Mouse (Mus musculus): ENCODE data around the gene Ddit4. TPM values are rescaled to one million over a fixed set of nuclear protein-coding genes. Genes with fewer than 3 reads are reported as not detected.

Ddit4 gene
- total RNA-seq, 2 experiments from 2014 or later: 188 to 191 TPM

DNA sequence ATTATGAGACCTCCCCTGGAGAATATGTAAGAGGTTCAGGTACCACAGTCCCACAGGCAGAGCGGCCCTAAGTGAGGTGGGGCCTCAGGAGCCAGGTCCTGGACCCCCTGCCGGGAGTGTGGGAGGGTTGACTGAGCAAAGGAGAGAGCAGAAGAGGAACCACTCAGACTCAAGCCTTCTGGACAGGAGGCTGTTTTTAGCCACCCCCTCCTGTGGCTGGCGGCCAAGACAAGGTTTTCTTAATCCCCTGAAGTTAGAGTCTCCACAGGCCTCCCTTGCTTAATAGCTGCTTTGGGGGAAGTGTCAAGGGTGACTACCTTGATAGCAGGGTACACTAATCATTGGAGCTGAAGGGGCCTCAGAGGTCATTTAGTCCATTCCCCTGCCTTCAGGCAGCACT lies 27.3 kb downstream of the Ddit4 start:
- intact Hi-C loops (cut with DNase I): no loop called here
- DNase-seq: no peak

DNA sequence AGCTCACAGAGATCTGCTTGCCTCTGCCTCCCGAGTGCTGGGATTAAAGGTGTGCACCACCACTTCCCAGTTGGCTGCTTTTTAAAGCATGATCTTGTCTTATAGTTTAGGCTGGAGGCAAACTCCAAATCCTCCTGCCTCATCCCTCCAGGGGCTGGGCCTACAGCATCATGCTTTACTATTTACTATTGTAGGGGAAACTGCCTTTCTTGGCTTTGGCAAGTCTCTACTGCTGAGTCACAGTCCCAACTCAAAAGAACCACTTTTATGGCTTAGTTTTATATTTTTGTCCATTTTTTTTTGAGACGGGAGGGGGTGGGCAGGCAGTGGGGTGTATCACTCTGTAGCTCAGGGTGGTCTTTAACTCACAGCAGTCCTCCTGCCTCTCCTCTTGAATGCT lies 28.1 kb downstream of the Ddit4 start:
- DNase-seq: no peak
- intact Hi-C loops (cut with DNase I): no loop called here

GRCm38 (mm10) chr10:59920810-59921681 lies 30.6 kb downstream of the Ddit4 start:
- DNase-seq: peak; percentile 75 to 78
- intact Hi-C loops (cut with DNase I): no loop called here

DNA sequence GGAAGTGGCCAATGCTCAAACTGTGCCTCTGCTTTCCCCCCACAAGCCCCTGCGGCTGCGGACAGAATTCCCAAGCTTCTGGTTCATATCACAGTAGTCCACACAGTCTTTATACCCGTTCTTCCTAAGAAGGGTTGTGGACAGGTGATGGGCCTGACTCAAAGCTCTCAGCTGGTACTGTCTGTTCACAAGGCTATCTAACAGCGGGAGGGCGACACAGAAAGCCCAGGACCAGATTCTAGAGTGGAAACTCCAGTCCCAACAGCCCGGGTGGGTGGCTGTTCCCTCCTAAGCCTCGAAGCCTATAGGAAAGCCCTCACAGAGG lies 31.2 kb downstream of the Ddit4 start:
- intact Hi-C loops (cut with DNase I): no loop called here
- no peak for DNase-seq

GRCm38 (mm10) chr10:59919494-59920181 lies 32.0 kb downstream of the Ddit4 start:
- intact Hi-C loops (cut with DNase I): loop anchor here (5.0 kb wide), 1 partner anchor 33 kb away; the partner anchor contains the start of gene Ddit4
- peak; percentile 64 to 65 for DNase-seq

DNA sequence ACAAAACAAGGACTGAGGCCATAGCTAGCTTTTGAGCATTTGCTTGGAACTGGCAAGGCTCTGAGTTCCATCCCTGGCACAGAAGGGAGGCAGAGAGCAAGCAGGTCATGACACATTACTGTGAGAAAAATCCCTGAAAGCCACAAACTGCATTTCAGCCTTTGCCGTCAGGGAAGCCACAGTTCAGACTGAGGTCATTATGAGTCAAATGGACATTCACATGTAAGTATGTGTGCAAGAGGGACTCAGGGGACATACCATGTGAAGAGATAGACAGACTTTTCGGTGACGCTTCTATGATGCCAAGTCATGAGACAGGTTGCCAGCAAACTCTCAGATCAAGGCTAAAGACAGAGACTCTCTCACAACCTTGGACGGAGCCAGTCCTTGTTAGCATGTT lies 33.5 kb downstream of the Ddit4 start:
- DNase-seq: no peak
- intact Hi-C loops (cut with DNase I): loop anchor here (5.0 kb wide), 1 partner anchor 34 kb away; the partner anchor contains the start of gene Ddit4

DNA sequence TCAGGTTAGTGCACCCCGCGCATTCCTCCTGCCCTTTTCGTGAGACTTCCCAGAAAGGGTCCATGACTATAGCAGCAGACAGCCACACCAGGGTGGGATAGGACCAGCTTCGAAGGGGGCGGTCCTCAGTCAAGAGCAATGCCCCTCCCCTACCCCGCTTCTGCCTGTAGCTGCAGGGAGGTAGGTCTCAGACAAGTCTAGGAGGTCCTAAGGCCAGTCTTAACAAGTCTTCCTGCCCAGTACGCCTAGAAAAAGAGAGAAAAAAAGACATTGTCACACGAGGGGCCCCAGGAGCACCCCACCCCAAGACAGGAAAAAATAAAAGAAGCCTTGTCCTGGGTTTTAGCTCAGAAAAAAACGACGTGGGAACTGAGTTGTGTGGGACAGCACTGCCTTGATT lies 35.0 kb downstream of the Ddit4 start:
- peak in 1 of 2 experiments; percentile 61 for DNase-seq
- intact Hi-C loops (cut with DNase I): loop anchor here (5.0 kb wide), 1 partner anchor 36 kb away; the partner anchor contains the start of gene Ddit4

- intact Hi-C loops (cut with DNase I): loop anchor here (5.0 kb wide), 1 partner anchor 36 kb away; the partner anchor contains the start of gene Ddit4
- peak; percentile 83 to 91 for DNase-seq
Observed at GRCm38 (mm10) chr10:59916159-59916558, 35.5 kb downstream of the Ddit4 start.

GRCm38 (mm10) chr10:59915196-59915962 lies 36.3 kb downstream of the Ddit4 start:
- intact Hi-C loops (cut with DNase I): loop anchor here (5.0 kb wide), 1 partner anchor 37 kb away; the partner anchor contains the start of gene Ddit4
- no peak for DNase-seq

DNA sequence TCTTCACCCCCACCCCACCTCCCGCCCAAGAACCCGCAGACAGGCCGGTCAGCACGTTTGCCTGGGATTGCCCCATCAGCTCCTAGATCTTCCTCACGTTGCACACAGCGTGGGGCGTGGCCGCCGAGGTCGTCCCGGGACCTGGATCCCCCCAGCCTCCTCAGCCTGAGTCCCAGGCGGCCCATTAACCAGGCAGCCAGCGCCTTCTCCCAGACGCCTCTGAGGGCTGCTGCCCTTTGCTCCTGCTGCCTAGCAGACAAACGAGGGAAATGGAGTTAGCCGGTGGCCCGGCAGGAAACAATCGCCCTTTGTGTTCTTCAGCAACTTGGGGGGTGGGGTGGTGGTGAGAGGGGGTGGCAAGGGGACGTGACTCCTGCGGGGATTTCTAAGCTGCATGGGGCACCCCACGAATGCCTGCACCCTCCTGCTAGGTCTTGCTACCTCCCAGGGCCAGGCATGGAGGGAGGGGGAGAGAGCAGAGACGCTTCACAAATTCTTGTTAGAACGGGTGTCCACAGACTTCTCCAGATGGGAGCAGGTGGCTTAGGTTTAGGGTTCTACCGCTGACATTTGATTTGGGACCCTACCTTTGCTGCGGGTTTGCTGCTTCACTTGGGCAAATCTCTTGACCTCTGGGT lies 40.0 kb downstream of the Ddit4 start:
- intact Hi-C loops (cut with DNase I): no loop called here
- peak; percentile 59 to 69 for DNase-seq

GRCm38 (mm10) chr10:59911091-59911490 lies 40.5 kb downstream of the Ddit4 start:
- no peak for DNase-seq
- intact Hi-C loops (cut with DNase I): no loop called here

DNA sequence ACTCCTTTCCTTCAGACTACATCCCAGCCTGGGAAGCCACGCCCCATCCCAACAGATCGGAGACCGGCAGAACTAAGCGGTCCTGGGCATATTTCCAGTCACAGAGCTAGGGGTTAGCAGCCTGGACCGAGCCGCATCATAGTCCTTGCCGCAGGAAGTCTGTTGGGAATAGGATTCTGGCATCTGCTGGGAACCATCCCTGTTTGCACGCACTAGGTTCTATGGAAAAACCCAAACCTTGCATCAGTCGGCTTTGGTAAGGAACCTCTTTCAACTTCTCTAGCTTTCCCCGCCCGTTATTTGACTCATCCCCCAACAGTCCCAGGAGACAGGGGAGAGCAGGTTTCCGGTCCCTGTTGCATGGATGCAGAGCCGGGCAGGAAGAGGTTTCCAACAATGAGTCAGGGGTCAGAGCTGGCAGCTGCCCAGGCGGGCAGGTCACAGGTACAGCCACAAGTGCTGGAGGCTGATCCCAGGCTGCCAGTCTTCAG lies 42.2 kb downstream of the Ddit4 start:
- peak; percentile 74 to 75 for DNase-seq
- intact Hi-C loops (cut with DNase I): no loop called here

- DNase-seq: no peak
- intact Hi-C loops (cut with DNase I): no loop called here
Observed at GRCm38 (mm10) chr10:59908776-59909315, 42.8 kb downstream of the Ddit4 start.

DNA sequence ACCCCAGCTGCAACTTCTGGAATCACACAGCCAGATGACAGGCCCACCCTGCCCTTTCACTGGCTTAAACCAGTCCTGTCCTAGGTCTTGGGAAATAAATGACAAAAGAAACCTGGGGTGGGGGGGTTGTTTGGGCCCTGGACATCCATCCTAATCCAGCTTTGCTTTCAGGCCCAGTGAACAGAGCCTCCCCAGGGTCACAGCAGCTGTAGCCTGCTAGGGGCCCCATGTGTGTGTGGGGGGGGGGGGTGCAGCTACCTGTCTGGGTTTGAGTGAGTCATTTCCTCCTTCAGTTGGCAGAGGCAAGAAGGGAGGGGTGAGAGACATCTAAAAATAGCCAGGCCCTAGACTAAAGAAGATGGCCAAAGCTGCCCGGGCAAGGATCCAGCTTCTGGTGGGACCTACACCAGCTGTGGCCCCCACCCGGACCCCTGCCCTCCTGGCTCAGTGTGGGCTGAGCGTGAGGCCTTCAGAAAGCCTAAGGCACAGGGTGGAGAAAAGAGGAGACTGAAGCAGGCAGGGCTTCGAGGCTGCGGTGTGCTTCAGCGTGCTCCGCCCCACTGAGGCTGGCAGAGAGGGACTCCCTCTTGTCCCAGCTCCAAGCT lies 43.8 kb downstream of the Ddit4 start:
- intact Hi-C loops (cut with DNase I): no loop called here
- no peak for DNase-seq

- intact Hi-C loops (cut with DNase I): no loop called here
- no peak for DNase-seq
Observed at GRCm38 (mm10) chr10:59907080-59907609, 44.5 kb downstream of the Ddit4 start.

DNA sequence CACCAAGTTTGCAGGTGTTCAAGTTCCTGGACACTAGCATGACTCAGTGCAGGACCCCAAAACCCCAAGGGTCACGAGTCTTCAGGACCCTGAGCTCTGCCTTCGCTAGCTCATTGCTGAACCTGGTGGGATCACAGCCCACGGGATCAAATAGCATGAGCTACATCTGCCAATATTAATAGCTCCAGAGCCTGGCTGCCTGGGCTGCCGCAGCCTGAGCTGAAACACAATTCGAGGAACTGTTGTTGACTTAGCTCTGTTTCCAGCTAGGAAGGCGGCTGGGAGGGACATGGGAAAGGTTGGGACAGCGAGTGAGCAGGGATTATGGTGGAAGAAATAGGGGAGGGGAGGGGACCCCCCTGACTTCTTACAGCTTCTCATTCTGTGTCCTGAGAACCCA lies 48.5 kb downstream of the Ddit4 start:
- DNase-seq: no peak
- intact Hi-C loops (cut with DNase I): no loop called here

GRCm38 (mm10) chr10:59902606-59902990 lies 49.0 kb downstream of the Ddit4 start:
- intact Hi-C loops (cut with DNase I): no loop called here
- no peak for DNase-seq

- no peak for DNase-seq
- intact Hi-C loops (cut with DNase I): no loop called here
Observed at GRCm38 (mm10) chr10:59901986-59902605, 49.5 kb downstream of the Ddit4 start.

DNA sequence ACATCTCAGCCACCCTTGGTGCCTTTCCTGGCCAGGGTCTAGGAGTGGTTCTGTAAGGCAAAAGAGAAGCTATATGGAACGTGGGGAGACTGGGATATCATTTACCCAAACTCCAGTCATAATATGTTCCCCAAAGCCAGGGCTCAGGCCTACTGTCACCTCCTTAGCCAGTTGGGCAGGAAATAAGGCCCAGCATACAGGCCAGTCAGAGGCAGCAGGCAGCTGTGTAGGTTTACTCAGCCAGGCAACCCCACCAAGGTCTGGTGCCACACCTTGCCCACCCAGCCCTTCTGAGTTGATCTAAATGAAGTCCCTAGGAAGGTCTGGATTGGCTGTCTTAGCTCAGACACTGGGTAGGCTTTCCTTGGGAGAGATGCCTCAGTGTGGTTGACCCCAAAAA lies 50.2 kb downstream of the Ddit4 start:
- no peak for DNase-seq
- intact Hi-C loops (cut with DNase I): no loop called here
